Mouse (Mus musculus): ENCODE measurements at regions not wholly inside any gene's neighbourhood (a gene's known extent, or its start where the extent isn't known, plus 50 kb on each side); places are given as distances from the start of the nearest gene placed in this dataset.

DNA sequence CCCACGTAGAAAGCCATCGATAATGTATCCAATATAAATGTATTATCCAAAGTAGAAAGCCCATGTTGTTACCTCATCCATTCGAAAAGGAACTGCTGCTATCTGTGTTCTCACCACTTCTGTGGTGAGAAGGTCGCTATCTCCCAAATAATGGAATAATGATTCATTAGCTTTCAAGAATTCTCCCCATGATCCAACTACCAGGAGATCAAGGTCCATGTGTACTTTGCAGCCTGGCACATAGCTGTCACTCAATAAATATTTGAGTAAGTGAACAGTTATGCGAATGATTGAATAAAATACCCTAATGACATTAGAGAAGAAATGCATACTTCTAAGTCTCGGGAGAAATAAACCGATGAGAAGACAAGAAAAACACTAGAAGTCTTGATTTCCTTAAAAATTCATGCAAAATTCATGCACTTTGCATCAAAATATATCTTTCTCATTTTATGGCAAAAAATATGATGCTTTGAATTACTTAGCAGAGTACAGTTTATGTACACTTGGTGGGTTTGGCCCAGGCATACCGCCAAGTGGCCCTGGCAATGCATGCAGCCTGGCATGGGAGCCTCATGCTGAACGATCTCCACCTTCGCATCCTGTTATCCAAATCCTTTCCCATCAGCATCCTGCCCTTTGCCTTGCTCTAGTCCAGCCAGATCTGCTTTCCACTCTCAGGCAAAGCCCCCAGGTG is 208.7 kb downstream of the Rpl10-ps3 start:
- peaks cover 6% of the 10 kb centered on the region for H3K4me1 ChIP-seq
- no peak overlapping the region for H3K27ac ChIP-seq
- WGBS: 85% methylated on average over 10 of the region's 10 CpGs
- H3K27me3 ChIP-seq: no peaks in the 10 kb centered on the region
- no peak overlapping the region for H3K4me3 ChIP-seq
- no peaks in the 10 kb centered on the region for H3K9me3 ChIP-seq
- H3K36me3 ChIP-seq: no peaks in the 10 kb centered on the region
- H3K4me2 ChIP-seq: no peak overlapping the region
- ATAC-seq (ENCODE audit: insufficient number of reproducible peaks, insufficient read depth, low FRiP score, low TSS enrichment, low read depth): no peak
- H3K9ac ChIP-seq: no peak overlapping the region

DNA sequence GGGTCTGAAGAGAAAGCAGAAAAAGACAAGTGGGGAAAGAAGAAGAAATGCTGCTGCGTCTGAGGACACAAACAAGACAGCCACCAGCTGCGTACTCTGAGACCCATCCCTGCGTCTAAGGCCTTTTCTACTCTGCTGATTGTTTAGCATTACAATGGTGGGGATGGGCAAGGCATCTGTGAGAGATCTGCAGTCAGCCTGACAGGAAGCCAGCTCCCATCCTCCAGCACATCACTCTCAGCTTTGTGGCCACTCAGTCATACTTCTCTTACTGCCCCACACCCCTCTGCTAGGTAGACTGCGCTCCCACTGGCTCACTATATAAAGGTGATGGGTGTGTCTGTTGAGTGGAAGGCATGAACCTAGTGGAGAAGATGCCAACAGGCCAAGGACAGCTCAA is 220.5 kb downstream of the Rpl10-ps3 start:
- WGBS: 53% methylated on average over 4 of the region's 4 CpGs
- Histone ChIP-seq H3K27me3 (no peaks in the 10 kb centered on the region), H3K9me3 (no peaks in the 10 kb centered on the region), H3K36me3 (no peaks in the 10 kb centered on the region), H3K4me1 (peaks cover 21% of the 10 kb centered on the region), H3K27ac (no peak overlapping the region), H3K4me2 (no peak overlapping the region), H3K4me3 (no peak overlapping the region), H3K9ac (no peak overlapping the region)
- ATAC-seq (ENCODE audit: insufficient number of reproducible peaks, insufficient read depth, low FRiP score, low TSS enrichment, low read depth): no peak

DNA sequence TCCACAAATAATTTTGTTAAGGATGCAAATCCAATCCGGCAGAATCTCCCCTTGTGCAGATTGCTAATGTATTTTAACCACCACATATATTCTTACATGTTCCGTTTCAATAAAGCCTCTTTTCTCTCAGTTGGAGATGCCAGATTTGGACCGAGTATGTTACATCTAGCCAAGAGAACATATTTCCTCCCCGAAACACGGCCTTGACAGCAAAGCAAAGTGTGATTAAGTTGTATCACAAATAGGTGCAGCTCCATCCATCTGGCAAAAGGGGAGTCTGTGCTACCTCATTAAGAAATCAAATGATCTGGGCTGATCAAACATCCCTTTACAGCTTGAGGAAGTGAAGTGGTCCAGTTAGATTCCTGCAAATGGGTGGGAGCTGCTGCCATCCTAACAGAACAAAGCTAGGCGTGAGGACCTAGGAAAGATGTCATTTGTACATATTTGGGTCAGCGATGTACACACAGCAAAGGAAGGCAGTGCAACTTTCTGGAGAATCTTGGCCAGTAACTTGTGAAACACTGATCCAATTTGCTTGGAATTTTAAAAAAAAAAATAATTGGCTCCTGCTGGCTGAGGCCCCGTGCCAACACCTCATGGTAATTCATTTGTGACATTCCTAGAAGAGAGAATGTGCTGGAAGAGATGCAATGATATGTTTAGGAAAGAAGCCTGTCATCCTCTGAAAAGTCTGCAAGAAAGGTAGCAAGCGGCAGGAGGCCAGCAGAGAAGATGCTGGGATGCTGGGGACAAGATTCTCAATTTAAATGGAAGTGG is 223.8 kb downstream of the Rpl10-ps3 start:
- Histone ChIP-seq H3K4me3 (no peak overlapping the region), H3K9me3 (no peaks in the 10 kb centered on the region), H3K27ac (no peak overlapping the region), H3K4me2 (no peak overlapping the region), H3K27me3 (no peaks in the 10 kb centered on the region), H3K4me1 (peaks cover 16% of the 10 kb centered on the region), H3K36me3 (no peaks in the 10 kb centered on the region), H3K9ac (no peak overlapping the region)
- 69% methylated on average over 9 of the region's 9 CpGs for WGBS
- no peak for ATAC-seq (ENCODE audit: insufficient number of reproducible peaks, insufficient read depth, low FRiP score, low TSS enrichment, low read depth)

DNA sequence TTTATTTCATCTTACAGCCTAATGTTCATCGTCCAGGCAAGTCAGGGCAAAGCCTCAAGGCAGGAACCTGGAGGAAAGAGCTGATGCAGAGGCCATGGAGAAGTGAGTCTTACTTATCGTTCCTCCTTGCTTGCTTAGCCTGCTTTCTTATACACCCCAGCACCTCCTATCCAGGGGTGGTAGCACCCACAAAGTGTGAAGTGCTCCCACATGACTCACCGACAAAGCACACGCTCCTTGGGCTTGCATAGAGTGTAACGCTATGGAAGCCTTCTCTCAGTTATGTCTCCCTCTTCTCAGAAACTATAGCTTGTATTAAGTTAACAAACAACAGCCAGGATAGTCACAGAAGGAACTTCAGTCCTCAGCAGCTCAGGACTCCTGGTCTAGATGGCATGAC is 225.4 kb downstream of the Rpl10-ps3 start:
- no peak overlapping the region for H3K27ac ChIP-seq
- no peaks in the 10 kb centered on the region for H3K36me3 ChIP-seq
- H3K4me1 ChIP-seq: peaks cover 16% of the 10 kb centered on the region
- no peak for ATAC-seq (ENCODE audit: insufficient number of reproducible peaks, insufficient read depth, low FRiP score, low TSS enrichment, low read depth)
- no peak overlapping the region for H3K4me3 ChIP-seq
- H3K4me2 ChIP-seq: no peak overlapping the region
- H3K9ac ChIP-seq: no peak overlapping the region
- no peaks in the 10 kb centered on the region for H3K9me3 ChIP-seq
- 88% methylated on average over 5 of the region's 5 CpGs for WGBS
- no peaks in the 10 kb centered on the region for H3K27me3 ChIP-seq

DNA sequence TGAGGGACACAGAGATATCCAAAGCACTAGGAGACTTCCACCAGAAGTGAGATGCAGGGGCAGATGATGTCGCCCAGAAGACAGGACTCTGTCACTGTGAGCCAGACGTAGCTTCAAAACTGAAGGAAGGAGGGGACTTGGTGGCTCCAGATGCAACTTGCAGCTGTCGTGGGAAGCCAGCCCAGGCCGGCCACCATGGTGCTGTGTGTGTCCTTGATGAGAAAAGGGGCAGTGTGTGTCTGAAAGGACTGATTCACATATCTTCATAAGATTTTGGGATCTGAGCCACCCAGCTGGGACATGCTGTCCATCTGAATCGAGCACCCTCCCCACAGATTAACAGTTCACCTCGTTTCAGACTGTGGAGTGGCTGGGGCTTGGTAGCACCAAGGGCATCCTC is 226.2 kb downstream of the Rpl10-ps3 start:
- Histone ChIP-seq H3K9ac (no peak overlapping the region), H3K4me2 (no peak overlapping the region), H3K27me3 (no peaks in the 10 kb centered on the region), H3K9me3 (no peaks in the 10 kb centered on the region), H3K36me3 (no peaks in the 10 kb centered on the region), H3K27ac (no peak overlapping the region), H3K4me3 (no peak overlapping the region), H3K4me1 (peaks cover 16% of the 10 kb centered on the region)
- ATAC-seq (ENCODE audit: insufficient number of reproducible peaks, insufficient read depth, low FRiP score, low TSS enrichment, low read depth): no peak
- 73% methylated on average over 6 of the region's 6 CpGs for WGBS

DNA sequence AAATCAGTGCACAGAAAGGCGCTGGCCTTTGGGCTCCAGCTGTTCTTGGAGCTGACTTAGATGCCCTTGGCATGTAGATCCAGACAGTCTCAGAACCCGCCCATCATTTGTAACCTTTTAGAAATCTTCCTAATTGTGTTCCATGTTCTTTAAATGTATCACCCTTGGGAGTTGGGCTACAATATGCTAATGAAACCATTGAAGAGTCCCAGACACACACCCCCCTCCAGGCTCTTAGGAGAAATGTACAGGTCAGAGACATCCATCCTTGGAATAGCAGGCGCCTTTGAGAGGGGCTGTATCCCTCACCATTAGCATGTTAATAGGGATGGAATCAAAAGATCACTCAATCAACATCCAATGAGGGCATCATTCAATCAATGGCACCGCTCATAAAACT is 238.2 kb downstream of the Rpl10-ps3 start:
- ATAC-seq (ENCODE audit: insufficient number of reproducible peaks, insufficient read depth, low FRiP score, low TSS enrichment, low read depth): no peak

DNA sequence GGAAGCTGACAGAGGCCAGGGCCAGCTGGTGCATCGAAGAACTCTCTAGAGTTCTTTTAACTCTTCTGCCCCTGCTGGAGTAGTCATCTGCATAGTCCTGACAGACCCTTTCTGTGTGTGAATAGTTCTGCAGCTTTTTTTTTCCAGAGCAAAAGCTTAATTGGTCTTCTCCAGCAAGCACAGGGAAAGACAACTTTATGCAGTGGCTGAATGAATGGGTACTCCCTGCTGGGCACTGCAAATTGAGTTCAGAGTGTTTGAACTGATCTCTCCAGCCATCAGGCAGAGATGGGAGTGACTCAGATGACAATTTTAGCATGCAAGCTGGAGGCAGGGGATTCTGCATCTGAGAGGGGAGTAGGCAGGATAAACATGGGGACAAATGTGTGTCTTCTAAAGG is 242.0 kb downstream of the Rpl10-ps3 start:
- Histone ChIP-seq H3K4me1 (0 out of 2 replicates have a peak, but pooled peaks cover 4% of the 10 kb centered on the region), H3K9me3 (no peaks in the 10 kb centered on the region), H3K27me3 (no peaks in the 10 kb centered on the region), H3K9ac (no peak overlapping the region), H3K27ac (no peak overlapping the region), H3K36me3 (no peaks in the 10 kb centered on the region), H3K4me2 (no peak overlapping the region), H3K4me3 (no peak overlapping the region)
- ATAC-seq (ENCODE audit: insufficient number of reproducible peaks, insufficient read depth, low FRiP score, low TSS enrichment, low read depth): no peak
- 69% methylated on average over 1 of the region's 1 CpGs for WGBS

More for the DNA sequence above, 238.2 kb downstream of the Rpl10-ps3 start:
- H3K9me3 ChIP-seq: no peaks in the 10 kb centered on the region
- H3K4me2 ChIP-seq: no peak overlapping the region
- no peak overlapping the region for H3K9ac ChIP-seq
- WGBS: 73% methylated on average over 4 of the region's 4 CpGs
- H3K27ac ChIP-seq: no peak overlapping the region
- H3K4me1 ChIP-seq: 0 out of 2 replicates have a peak, but pooled peaks cover 4% of the 10 kb centered on the region
- no peak overlapping the region for H3K4me3 ChIP-seq
- no peaks in the 10 kb centered on the region for H3K27me3 ChIP-seq
- no peaks in the 10 kb centered on the region for H3K36me3 ChIP-seq

DNA sequence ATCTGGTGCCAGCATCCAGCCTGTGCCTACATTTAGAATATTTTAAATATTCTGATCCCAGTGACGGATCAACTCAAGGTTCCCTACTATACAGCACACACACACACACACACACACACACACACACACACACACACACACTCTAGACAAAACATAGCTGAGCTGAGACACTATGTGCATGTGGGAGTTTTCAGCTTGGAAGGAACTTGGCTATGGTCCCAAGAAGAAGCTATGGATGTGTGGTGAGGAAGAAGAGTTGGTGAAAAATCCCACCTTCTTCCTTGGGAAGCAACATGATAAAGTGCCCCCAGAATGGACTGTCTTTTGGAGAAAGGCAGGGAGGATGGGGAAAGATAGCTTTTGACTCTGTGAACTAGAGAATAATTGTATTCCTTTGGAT is 243.7 kb downstream of the Rpl10-ps3 start:
- Histone ChIP-seq H3K9ac (no peak overlapping the region), H3K9me3 (no peaks in the 10 kb centered on the region), H3K27me3 (no peaks in the 10 kb centered on the region), H3K4me3 (no peak overlapping the region), H3K4me2 (no peak overlapping the region), H3K27ac (no peak overlapping the region), H3K36me3 (no peaks in the 10 kb centered on the region), H3K4me1 (no peaks in the 10 kb centered on the region)
- ATAC-seq (ENCODE audit: insufficient number of reproducible peaks, insufficient read depth, low FRiP score, low TSS enrichment, low read depth): no peak
- WGBS: 86% methylated on average over 1 of the region's 1 CpGs

DNA sequence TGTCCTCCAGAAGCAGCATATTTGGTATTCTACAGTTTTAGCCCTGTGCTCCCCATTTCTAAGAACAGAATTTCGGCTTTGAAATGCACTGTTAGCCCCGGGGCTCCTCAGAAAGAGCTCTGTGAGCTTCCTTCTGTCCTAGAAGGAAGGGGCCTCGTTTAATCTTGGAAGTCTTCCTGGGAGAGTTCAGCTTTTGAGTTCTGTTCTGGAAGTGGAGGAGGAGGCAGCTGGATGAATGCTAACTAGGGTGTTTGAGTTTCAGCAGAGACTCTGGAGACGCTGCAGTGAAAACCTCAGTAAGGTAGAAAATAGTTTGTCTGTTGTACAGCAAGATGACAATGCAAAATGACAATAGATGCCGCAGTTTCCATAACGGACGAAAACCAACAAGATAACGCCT is 253.8 kb downstream of the Rpl10-ps3 start:
- H3K27me3 ChIP-seq: no peaks in the 10 kb centered on the region
- H3K36me3 ChIP-seq: no peaks in the 10 kb centered on the region
- H3K4me3 ChIP-seq: no peak overlapping the region
- 73% methylated on average over 8 of the region's 8 CpGs for WGBS
- no peaks in the 10 kb centered on the region for H3K4me1 ChIP-seq
- H3K27ac ChIP-seq: no peak overlapping the region
- ATAC-seq (ENCODE audit: insufficient number of reproducible peaks, insufficient read depth, low FRiP score, low TSS enrichment, low read depth): no peak
- no peaks in the 10 kb centered on the region for H3K9me3 ChIP-seq
- no peak overlapping the region for H3K4me2 ChIP-seq
- no peak overlapping the region for H3K9ac ChIP-seq

DNA sequence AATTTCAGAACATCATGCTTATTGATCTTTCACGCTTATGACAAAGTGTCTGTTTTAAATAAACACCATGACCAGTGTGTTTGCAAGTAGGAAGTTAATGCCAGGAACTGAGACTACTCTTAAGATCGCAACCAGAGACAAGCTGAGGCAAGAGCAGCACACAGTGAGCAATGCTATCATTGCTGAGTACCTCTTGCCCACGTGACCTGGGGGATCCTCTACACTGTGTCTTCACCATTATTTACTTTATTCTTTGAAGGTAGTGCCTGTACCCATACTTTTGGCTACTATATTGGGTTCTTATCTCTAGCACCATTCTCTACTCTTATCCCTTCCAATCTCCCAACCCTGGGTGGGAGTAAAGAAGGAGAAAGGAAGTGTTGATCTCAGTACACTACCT is 254.9 kb downstream of the Rpl10-ps3 start:
- H3K9me3 ChIP-seq: no peaks in the 10 kb centered on the region
- H3K27me3 ChIP-seq: no peaks in the 10 kb centered on the region
- no peak for ATAC-seq (ENCODE audit: insufficient number of reproducible peaks, insufficient read depth, low FRiP score, low TSS enrichment, low read depth)
- H3K36me3 ChIP-seq: no peaks in the 10 kb centered on the region
- H3K27ac ChIP-seq: no peak overlapping the region
- no peak overlapping the region for H3K4me3 ChIP-seq
- H3K4me1 ChIP-seq: no peaks in the 10 kb centered on the region
- H3K9ac ChIP-seq: no peak overlapping the region
- 66% methylated on average over 3 of the region's 3 CpGs for WGBS
- no peak overlapping the region for H3K4me2 ChIP-seq

DNA sequence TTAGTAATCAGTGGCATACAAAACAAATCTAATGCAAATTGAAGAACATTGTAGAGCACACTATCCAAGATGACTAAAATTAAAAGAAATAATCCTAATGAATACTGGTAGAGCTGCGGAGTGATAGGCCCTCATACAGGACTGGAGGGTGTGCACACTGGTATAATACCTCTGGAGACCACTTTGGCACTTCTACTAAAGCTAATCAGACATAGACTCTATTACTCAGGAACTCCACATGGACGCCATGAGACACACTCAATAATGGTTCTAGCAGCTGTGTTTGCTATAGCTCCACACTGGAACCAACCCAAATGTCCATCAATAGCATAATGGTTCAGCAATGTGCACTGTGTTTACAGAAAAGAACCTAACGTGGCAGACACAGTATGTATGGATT is 264.6 kb downstream of the Rpl10-ps3 start:
- Histone ChIP-seq H3K4me1 (no peaks in the 10 kb centered on the region), H3K27ac (no peak overlapping the region), H3K9me3 (no peaks in the 10 kb centered on the region), H3K27me3 (no peaks in the 10 kb centered on the region), H3K9ac (no peak overlapping the region), H3K36me3 (no peaks in the 10 kb centered on the region), H3K4me3 (no peak overlapping the region), H3K4me2 (no peak overlapping the region)
- WGBS: 82% methylated on average over 3 of the region's 3 CpGs
- ATAC-seq (ENCODE audit: insufficient number of reproducible peaks, insufficient read depth, low FRiP score, low TSS enrichment, low read depth): no peak

DNA sequence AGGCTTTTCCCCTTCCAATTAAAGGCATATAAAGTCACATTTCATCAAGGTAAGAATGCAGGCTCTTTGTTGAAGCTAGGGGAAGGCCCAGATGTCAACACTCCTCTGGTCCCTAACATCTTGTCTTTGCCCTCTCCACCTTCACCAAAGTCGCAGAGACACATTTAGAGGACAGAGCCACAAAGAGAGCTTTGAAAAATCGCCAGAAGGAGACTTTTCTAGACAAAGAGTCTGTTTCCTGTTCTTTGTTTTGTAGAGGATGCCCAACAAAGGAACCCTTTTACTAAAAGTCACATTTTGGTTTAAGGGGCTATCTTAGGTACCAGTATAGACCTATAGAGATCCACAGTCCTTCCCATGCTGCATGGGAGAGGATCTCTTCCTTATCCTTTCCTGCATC is 269.9 kb upstream of the Ncam1 start:
- ATAC-seq (ENCODE audit: insufficient number of reproducible peaks, insufficient read depth, low FRiP score, low TSS enrichment, low read depth): no peak
- WGBS: 38% methylated on average over 2 of the region's 2 CpGs
- Histone ChIP-seq H3K9ac (no peak overlapping the region), H3K4me2 (no peak overlapping the region), H3K36me3 (no peaks in the 10 kb centered on the region), H3K27me3 (no peaks in the 10 kb centered on the region), H3K27ac (no peak overlapping the region), H3K4me3 (no peak overlapping the region), H3K4me1 (no peaks in the 10 kb centered on the region), H3K9me3 (no peaks in the 10 kb centered on the region)
